Mouse (Mus musculus) duodenum, adult 2 months (tissue): ENCODE data around the gene Pkn3. TPM values are rescaled to one million over a fixed set of nuclear protein-coding genes. Genes with fewer than 3 reads are reported as not detected.

Experiments used
- polyA plus RNA-seq: library from polyadenylated mRNA; depleted of rRNA; stranded (reverse); fragments of >200 nt; gene quantifications from 2 replicates; pipeline ENCODE4 v1.2.3, GENCODE M21; 2012; ENCODE audit warnings: low replicate concordance; rRNA removed

Pkn3 gene
- 7.9 and 10.0 TPM in 2 replicates for polyA plus RNA-seq

DNA sequence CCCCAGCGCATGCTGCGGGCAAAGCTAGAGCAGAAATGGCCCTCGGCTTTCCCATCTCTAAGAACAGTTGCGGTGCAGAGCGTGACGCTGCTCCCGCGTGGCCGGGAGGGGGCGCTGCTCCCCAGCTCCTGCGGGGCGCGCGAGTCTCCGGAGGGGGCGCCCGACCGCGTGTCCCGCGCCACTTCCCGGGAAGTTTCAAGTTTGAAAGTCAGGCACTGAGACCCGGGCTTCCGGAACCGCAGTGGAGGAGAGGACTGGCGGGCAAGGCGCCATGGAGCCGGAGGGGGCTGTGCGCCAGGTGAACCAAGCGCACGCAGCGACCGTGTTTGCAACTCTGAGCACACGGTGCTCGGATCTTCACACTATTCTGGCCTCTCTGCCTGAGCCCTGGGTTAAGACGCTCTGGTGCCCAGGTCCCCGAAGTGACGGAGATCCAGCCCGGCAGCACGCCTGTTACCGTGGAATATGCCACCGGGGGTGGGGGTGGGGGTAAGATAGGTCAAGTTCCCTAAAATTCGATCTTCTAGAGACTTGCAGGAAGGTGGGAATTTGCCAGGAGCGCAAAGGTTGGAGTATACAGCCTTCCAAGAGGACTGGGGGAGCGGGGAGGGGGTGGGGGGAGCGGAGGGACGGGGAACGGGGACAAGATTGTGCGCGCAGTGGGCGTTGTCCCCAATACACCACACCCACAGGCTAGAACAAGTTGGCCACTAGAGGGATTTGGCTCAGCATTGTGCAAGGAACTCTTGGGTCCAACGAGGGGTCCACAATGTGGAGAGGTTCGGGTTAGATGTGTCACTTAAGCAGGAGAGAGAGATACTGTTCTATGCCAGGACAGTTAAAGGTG lies at the start of gene Pkn3:
TSS of gene Pkn3 (plus strand) at position 183 of the 847 bp plus-strand sequence.

GRCm38 (mm10) chr2:30048699-30049388 lies 28.6 kb upstream of the Pkn3 start, which contains the start of gene Wdr34:
TSS of gene Wdr34 (minus strand) at chr2:30048881.

DNA sequence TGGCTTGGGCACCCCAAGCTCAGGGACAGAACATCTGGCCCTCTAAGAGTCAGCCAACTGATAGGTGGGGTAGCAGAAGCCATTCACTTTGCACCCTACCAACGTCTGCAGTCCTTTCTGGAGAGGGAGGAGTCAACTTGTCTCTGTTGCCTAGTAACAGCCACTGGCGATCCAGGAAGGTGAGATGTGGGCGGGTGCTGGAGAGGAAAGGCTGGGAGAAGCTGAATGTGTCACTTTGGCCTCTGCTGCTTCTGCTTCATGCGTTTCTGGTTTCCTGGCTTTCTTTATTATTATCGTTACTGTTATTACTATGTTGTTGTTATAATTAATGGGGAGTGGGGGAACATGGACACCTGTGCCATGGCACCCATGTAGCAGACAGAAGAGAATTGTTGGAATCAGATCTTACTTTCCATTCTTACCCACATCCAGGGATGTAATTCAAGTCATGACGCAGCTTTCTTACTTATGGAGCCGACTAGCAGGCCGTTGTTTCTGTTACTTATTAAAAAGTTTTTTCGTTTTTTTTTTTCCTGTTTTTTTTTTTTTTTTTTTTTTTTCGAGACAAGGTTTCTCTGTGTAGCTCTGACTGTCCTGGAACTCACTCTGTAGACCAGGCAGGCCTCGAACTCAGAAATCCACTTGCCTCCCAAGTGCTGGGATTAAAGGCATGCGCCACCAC lies 20.1 kb upstream of the Pkn3 start, which contains the start of gene Set:
TSS of gene Set (plus strand) at position 156 of the 682 bp plus-strand sequence.

GRCm38 (mm10) chr2:30093471-30094207 lies 16.2 kb downstream of the Pkn3 start, which contains the start of gene Zdhhc12:
TSS of gene Zdhhc12 (minus strand) at chr2:30093648.

GRCm38 (mm10) chr2:30124472-30125274 lies 47.2 kb downstream of the Pkn3 start, which contains the start of gene Zer1:
TSS of gene Zer1 (minus strand) at chr2:30124585.

DNA sequence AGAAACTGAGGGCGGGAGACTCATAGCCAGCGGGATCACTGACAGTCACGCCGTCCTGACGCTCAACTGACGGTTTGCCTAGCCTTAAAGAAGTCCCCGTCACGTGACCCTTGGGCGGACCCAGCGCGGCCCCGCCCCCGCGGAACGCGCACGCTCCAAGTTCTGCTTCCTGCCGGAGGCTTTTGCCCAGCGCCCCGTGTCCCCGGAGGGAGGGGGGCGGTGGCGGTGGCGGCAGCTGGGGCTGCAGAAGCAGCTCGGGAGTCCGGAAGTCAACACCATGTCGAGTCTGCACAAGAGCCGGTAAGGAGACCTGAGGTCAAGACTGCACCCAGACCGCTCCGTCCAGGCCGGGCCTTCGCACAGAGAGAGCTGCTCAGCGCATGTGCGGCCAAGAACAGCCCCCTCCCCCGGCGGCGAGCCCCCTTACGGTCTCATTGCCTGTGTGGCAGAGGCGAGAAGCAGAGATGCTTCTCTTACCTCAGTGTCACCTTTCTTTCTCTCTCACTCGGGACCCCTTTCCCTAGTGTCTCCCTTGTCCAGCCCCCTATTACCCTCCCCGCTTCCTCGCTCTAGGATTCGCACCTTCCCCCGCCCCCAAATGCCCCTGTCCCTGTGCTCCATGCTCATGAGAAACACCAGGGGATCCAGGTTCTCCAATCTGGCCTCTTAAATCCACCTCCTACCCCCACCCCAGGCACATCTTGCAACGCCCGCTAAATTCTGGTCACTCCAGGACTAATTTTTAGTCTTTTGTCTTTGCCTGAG lies 56.3 kb downstream of the Pkn3 start, which contains the start of gene Tbc1d13:
TSS of gene Tbc1d13 (plus strand) at position 134 of the 765 bp plus-strand sequence.

Other genes with a start within 250 kb of the Pkn3 start
- gene Cercam, start 208.5 kb upstream of the Pkn3 start, polyA plus RNA-seq, result 3.5 and 5.8 TPM in 2 replicates
- gene Odf2, start 188.5 kb upstream of the Pkn3 start, polyA plus RNA-seq, result 9.2 and 13.0 TPM in 2 replicates
- 5.0 and 6.3 TPM in 2 replicates for gene Gle1, start 142.3 kb upstream of the Pkn3 start, polyA plus RNA-seq
- 69.7 and 87.6 TPM in 2 replicates for gene Sptan1, start 112.1 kb upstream of the Pkn3 start, polyA plus RNA-seq
- 9.6 and 10.9 TPM in 2 replicates for gene Wdr34, start 28.8 kb upstream of the Pkn3 start, polyA plus RNA-seq
- 38.4 and 44.9 TPM in 2 replicates for gene Set, start 20.3 kb upstream of the Pkn3 start, polyA plus RNA-seq
- 92.1 and 211 TPM in 2 replicates for gene Zdhhc12, start 16.0 kb downstream of the Pkn3 start, polyA plus RNA-seq
- 37.7 and 41.5 TPM in 2 replicates for gene Zer1, start 46.9 kb downstream of the Pkn3 start, polyA plus RNA-seq
- 75.7 and 94.3 TPM in 2 replicates for gene Tbc1d13, start 56.1 kb downstream of the Pkn3 start, polyA plus RNA-seq
- gene Endog, start 93.8 kb downstream of the Pkn3 start, polyA plus RNA-seq, result 88.4 and 254 TPM in 2 replicates
- gene Spout1, start 100.8 kb downstream of the Pkn3 start, polyA plus RNA-seq, result 19.1 and 20.7 TPM in 2 replicates
- gene Kyat1, start 128.2 kb downstream of the Pkn3 start, polyA plus RNA-seq, result 33.7 and 56.0 TPM in 2 replicates
- gene Lrrc8a, start 160.0 kb downstream of the Pkn3 start, polyA plus RNA-seq, result 15.3 and 19.6 TPM in 2 replicates
- 2.6 and 3.4 TPM in 2 replicates for gene Gm28035, start 162.9 kb downstream of the Pkn3 start, polyA plus RNA-seq
- gene Phyhd1, start 188.5 kb downstream of the Pkn3 start, polyA plus RNA-seq, result 4.4 and 5.9 TPM in 2 replicates
- not detected in 2 replicates for gene Gm28038, start 203.4 kb downstream of the Pkn3 start, polyA plus RNA-seq
- gene Dolk, start 208.7 kb downstream of the Pkn3 start, polyA plus RNA-seq, result 14.6 and 20.2 TPM in 2 replicates
- 27.0 and 29.2 TPM in 2 replicates for gene Nup188, start 208.7 kb downstream of the Pkn3 start, polyA plus RNA-seq